Mouse (Mus musculus): ENCODE data around the gene D8Ertd738e. TPM values are rescaled to one million over a fixed set of nuclear protein-coding genes. Genes with fewer than 3 reads are reported as not detected.

Gene D8Ertd738e
- polyA plus RNA-seq, 1 experiment from 2014 or later: 336 TPM

GRCm38 (mm10) chr8:84269950-84270773 is 20.6 kb upstream of the D8Ertd738e start, which contains the start of gene Ccdc130:
Gene Ccdc130 (minus strand): TSS chr8:84270380.
- H3K9me3 ChIP-seq (replicated peaks): no peaks in the 10 kb centered on the region
- peak within 1 kb of the TSS; percentile 63; the same call in 1 of the 2 replicates for H3K27ac ChIP-seq
- peaks cover 26% of the 10 kb centered on the region for H3K36me3 ChIP-seq
- under 1% methylated on average over 44 of the region's 44 CpGs for WGBS
- ATAC-seq (replicated peaks; ENCODE audit: low FRiP score): peak; percentile 100
- no peaks in the 10 kb centered on the region; the same call in 1 of the 2 replicates for H3K27me3 ChIP-seq
- peak within 1 kb of the TSS; percentile 65 for H3K4me2 ChIP-seq
- peak within 1 kb of the TSS; percentile 81 for H3K4me3 ChIP-seq (replicated peaks)
- H3K4me1 ChIP-seq: peaks cover 9% of the 10 kb centered on the region
- H3K9ac ChIP-seq: peak within 1 kb of the TSS; percentile 81

- ATAC-seq (replicated peaks; ENCODE audit: low FRiP score): no peak
- H3K27me3 ChIP-seq: no peaks in the 10 kb centered on the region
- no peaks in the 10 kb centered on the region for H3K9me3 ChIP-seq (replicated peaks)
- no peak overlapping the region for H3K4me3 ChIP-seq (replicated peaks)
- H3K9ac ChIP-seq: no peak overlapping the region
- no peak overlapping the region for H3K4me2 ChIP-seq
- WGBS: 86% methylated on average over 4 of the region's 4 CpGs
- no peak overlapping the region for H3K27ac ChIP-seq
- peaks cover 13% of the 10 kb centered on the region for H3K4me1 ChIP-seq
- peaks cover 84% of the 10 kb centered on the region for H3K36me3 ChIP-seq
These were observed 11.6 kb upstream of the D8Ertd738e start for GRCm38 (mm10) chr8:84261098-84261497.

GRCm38 (mm10) chr8:84256822-84257610 is 7.5 kb upstream of the D8Ertd738e start, which contains the start of gene Mri1:
Gene Mri1 (minus strand): TSS chr8:84257326.
- H3K4me2 ChIP-seq: peak within 1 kb of the TSS; percentile 96
- peak; percentile 91 for ATAC-seq (replicated peaks; ENCODE audit: low FRiP score)
- WGBS: under 1% methylated on average over 64 of the region's 64 CpGs
- peak within 1 kb of the TSS; percentile 94 for H3K27ac ChIP-seq
- H3K36me3 ChIP-seq: peaks cover 77% of the 10 kb centered on the region
- H3K4me3 ChIP-seq (replicated peaks): peak within 1 kb of the TSS; percentile 88
- peak within 1 kb of the TSS; percentile 87 for H3K9ac ChIP-seq
- no peaks in the 10 kb centered on the region for H3K27me3 ChIP-seq
- H3K9me3 ChIP-seq (replicated peaks): no peaks in the 10 kb centered on the region
- peaks cover 24% of the 10 kb centered on the region for H3K4me1 ChIP-seq

GRCm38 (mm10) chr8:84256458-84256821 is 6.9 kb upstream of the D8Ertd738e start:
- H3K27ac ChIP-seq: peak overlapping the region; percentile 94
- peak; percentile 19; the same call in 1 of the 2 replicates for ATAC-seq (replicated peaks; ENCODE audit: low FRiP score)
- 12% methylated on average over 6 of the region's 6 CpGs for WGBS
- H3K4me2 ChIP-seq: peak overlapping the region; percentile 96
- H3K9ac ChIP-seq: peak overlapping the region; percentile 87
- no peaks in the 10 kb centered on the region for H3K9me3 ChIP-seq (replicated peaks)
- no peaks in the 10 kb centered on the region for H3K27me3 ChIP-seq
- peak overlapping the region; percentile 88 for H3K4me3 ChIP-seq (replicated peaks)
- peaks cover 24% of the 10 kb centered on the region for H3K4me1 ChIP-seq
- peaks cover 77% of the 10 kb centered on the region for H3K36me3 ChIP-seq

- peak overlapping the region; percentile 94; the same call in 1 of the 2 replicates for H3K27ac ChIP-seq
- H3K4me2 ChIP-seq: peak overlapping the region; percentile 96
- peaks cover 24% of the 10 kb centered on the region for H3K4me1 ChIP-seq
- WGBS: 86% methylated on average over 3 of the region's 3 CpGs
- H3K27me3 ChIP-seq: no peaks in the 10 kb centered on the region
- ATAC-seq (replicated peaks; ENCODE audit: low FRiP score): no peak
- H3K4me3 ChIP-seq (replicated peaks): peak overlapping the region; percentile 88
- H3K9me3 ChIP-seq (replicated peaks): no peaks in the 10 kb centered on the region
- peaks cover 77% of the 10 kb centered on the region for H3K36me3 ChIP-seq
- no peak overlapping the region for H3K9ac ChIP-seq
These were observed 6.3 kb upstream of the D8Ertd738e start for GRCm38 (mm10) chr8:84255858-84256257.

- 56% methylated on average over 2 of the region's 2 CpGs for WGBS
- no peak for ATAC-seq (replicated peaks; ENCODE audit: low FRiP score)
- H3K4me3 ChIP-seq (replicated peaks): no peak overlapping the region
- peaks cover 8% of the 10 kb centered on the region for H3K4me1 ChIP-seq
- peaks cover 33% of the 10 kb centered on the region for H3K36me3 ChIP-seq
- no peak overlapping the region for H3K4me2 ChIP-seq
- H3K27ac ChIP-seq: no peak overlapping the region
- H3K9ac ChIP-seq: no peak overlapping the region
- no peaks in the 10 kb centered on the region for H3K27me3 ChIP-seq
- no peaks in the 10 kb centered on the region for H3K9me3 ChIP-seq (replicated peaks)
These were observed 7.7 kb downstream of the D8Ertd738e start for GRCm38 (mm10) chr8:84241821-84242220.

GRCm38 (mm10) chr8:84241167-84241566 is 8.4 kb downstream of the D8Ertd738e start:
- Histone ChIP-seq H3K4me2 (no peak overlapping the region), H3K27me3 (no peaks in the 10 kb centered on the region), H3K4me1 (peaks cover 10% of the 10 kb centered on the region), H3K27ac (no peak overlapping the region), H3K4me3 (replicated peaks) (no peak overlapping the region), H3K9ac (no peak overlapping the region), H3K36me3 (peaks cover 26% of the 10 kb centered on the region), H3K9me3 (replicated peaks) (no peaks in the 10 kb centered on the region)
- 63% methylated on average over 6 of the region's 6 CpGs for WGBS
- no peak for ATAC-seq (replicated peaks; ENCODE audit: low FRiP score)

GRCm38 (mm10) chr8:84237542-84238229 is 11.8 kb downstream of the D8Ertd738e start:
- Histone ChIP-seq H3K27me3 (no peaks in the 10 kb centered on the region), H3K4me3 (replicated peaks) (peak overlapping the region; percentile 97), H3K4me1 (peaks cover 20% of the 10 kb centered on the region), H3K9ac (peak overlapping the region; percentile 51), H3K36me3 (peaks cover 23% of the 10 kb centered on the region), H3K9me3 (replicated peaks) (no peaks in the 10 kb centered on the region), H3K4me2 (peak overlapping the region; percentile 76), H3K27ac (peak overlapping the region; percentile 90)
- no peak for ATAC-seq (replicated peaks; ENCODE audit: low FRiP score)
- 15% methylated on average over 19 of the region's 19 CpGs for WGBS

GRCm38 (mm10) chr8:84236998-84237473 is 12.5 kb downstream of the D8Ertd738e start, which contains the start of gene Zswim4:
Gene Zswim4 (minus strand): TSS chr8:84237055.
- peak within 1 kb of the TSS; percentile 97 for H3K4me3 ChIP-seq (replicated peaks)
- H3K36me3 ChIP-seq: peaks cover 30% of the 10 kb centered on the region
- WGBS: under 1% methylated on average over 35 of the region's 35 CpGs
- peak within 1 kb of the TSS; percentile 90 for H3K27ac ChIP-seq
- peak within 1 kb of the TSS; percentile 76 for H3K4me2 ChIP-seq
- peak within 1 kb of the TSS; percentile 96 for H3K9ac ChIP-seq
- H3K9me3 ChIP-seq (replicated peaks): no peaks in the 10 kb centered on the region
- no peaks in the 10 kb centered on the region for H3K27me3 ChIP-seq
- peak; percentile 98 for ATAC-seq (replicated peaks; ENCODE audit: low FRiP score)
- peaks cover 20% of the 10 kb centered on the region for H3K4me1 ChIP-seq

GRCm38 (mm10) chr8:84236410-84236997 is 13.0 kb downstream of the D8Ertd738e start:
- H3K4me2 ChIP-seq: peak overlapping the region; percentile 75
- ATAC-seq (replicated peaks; ENCODE audit: low FRiP score): peak; percentile 23
- 1% methylated on average over 30 of the region's 30 CpGs for WGBS

More at GRCm38 (mm10) chr8:84236410-84236997, 13.0 kb downstream of the D8Ertd738e start:
- H3K4me3 ChIP-seq (replicated peaks): peak overlapping the region; percentile 97
- peaks cover 35% of the 10 kb centered on the region for H3K36me3 ChIP-seq
- H3K27ac ChIP-seq: peak overlapping the region; percentile 77
- H3K9me3 ChIP-seq (replicated peaks): no peaks in the 10 kb centered on the region
- peaks cover 20% of the 10 kb centered on the region for H3K4me1 ChIP-seq
- peak overlapping the region; percentile 96 for H3K9ac ChIP-seq
- no peaks in the 10 kb centered on the region for H3K27me3 ChIP-seq

All from kidney, embryonic 15.5 days (tissue).